Mouse (Mus musculus) stomach, postnatal 0 days (tissue): ENCODE data around the gene Rps6ka3. TPM values are rescaled to one million over a fixed set of nuclear protein-coding genes. Genes with fewer than 3 reads are reported as not detected.
A peak's percentile ranks its signal among the peaks of the same experiment; 100 is the strongest.

ENCODE experiments used
- ATAC-seq: fragments of 200-750 bp; cut with Nextera tagmentation; 2 replicates; pipeline ENCODE4 v1.8.0; 2017; ENCODE audit not compliant: low FRiP score, low TSS enrichment
- DNase-seq: peaks from one replicate; pipeline ENCODE4 v3.0.0-alpha.2; 2016; ENCODE audit warnings: low spot score
- H3K27ac ChIP-seq: fragments of 300-500 bp; sonication (generic); replicated peaks from 2 replicates; pipeline ENCODE4 v1.5.1; 2014; ENCODE audit warnings: mild to moderate bottlenecking, control low read depth
- H3K27me3 ChIP-seq: fragments of 300-500 bp; sonication (generic); 2 replicates; pipeline ENCODE4 v1.6.1; 2014; ENCODE audit warnings: low read length; ENCODE audit not compliant: control insufficient read depth, insufficient read depth
- H3K36me3 ChIP-seq: fragments of 300-500 bp; sonication (generic); 2 replicates; pipeline ENCODE4 v1.6.1; 2014; ENCODE audit warnings: low read length, mixed read lengths; ENCODE audit not compliant: control insufficient read depth, insufficient read depth
- H3K4me1 ChIP-seq: fragments of 300-500 bp; sonication (generic); replicated peaks from 2 replicates; pipeline ENCODE4 v1.6.1; 2014; ENCODE audit warnings: antibody characterized with exemption; ENCODE audit not compliant: control insufficient read depth, insufficient read depth
- H3K4me2 ChIP-seq: fragments of 300-500 bp; sonication (generic); replicated peaks from 2 replicates; pipeline ENCODE4 v1.6.1; 2014; ENCODE audit warnings: low read depth, mild to moderate bottlenecking, control low read depth, moderate library complexity
- H3K4me3 ChIP-seq: fragments of 300-500 bp; sonication (generic); 2 replicates; pipeline ENCODE4 v1.5.1; 2014; ENCODE audit warnings: low read depth, low read length, control low read depth
- H3K9ac ChIP-seq: fragments of 300-500 bp; sonication (generic); 2 replicates; pipeline ENCODE4 v1.6.1; 2014; ENCODE audit warnings: mild to moderate bottlenecking, low read length, control low read depth, mixed read lengths
- H3K9me3 ChIP-seq: fragments of 300-500 bp; sonication (generic); 2 replicates; pipeline ENCODE4 v1.6.1; 2016; ENCODE audit warnings: low read length; ENCODE audit not compliant: control insufficient read depth
- CTCF ChIP-seq: IDR thresholded peaks from 2 replicates; pipeline ENCODE4 v1.5.1; 2016; ENCODE audit warnings: antibody characterized with exemption, low read depth, mild to moderate bottlenecking, moderate library complexity
- EP300 ChIP-seq: optimal IDR thresholded peaks from 2 replicates; pipeline ENCODE3; 2016; ENCODE audit warnings: antibody characterized with exemption
- WGBS: fragments of 180-500 bp; shearing (Covaris S2); extraction: QIAGEN DNeasy Blood & Tissue Kit; methylation state at CpG from one replicate; pipeline ENCODE4 v1.1.7; 2014; 5-methylcytosine and 5-hydroxymethylcytosine counted together
- polyA plus RNA-seq: library from polyadenylated mRNA; unstranded; fragments of >200 nt; fragmentation: Nextera tagmentation; extraction: Ambion mirVana; gene quantifications from 2 replicates; pipeline ENCODE4 v1.2.1, GENCODE M21; 2015

The Rps6ka3 gene
- polyA plus RNA-seq, 1 experiment from 2014 or later, result 3.7 TPM

DNA sequence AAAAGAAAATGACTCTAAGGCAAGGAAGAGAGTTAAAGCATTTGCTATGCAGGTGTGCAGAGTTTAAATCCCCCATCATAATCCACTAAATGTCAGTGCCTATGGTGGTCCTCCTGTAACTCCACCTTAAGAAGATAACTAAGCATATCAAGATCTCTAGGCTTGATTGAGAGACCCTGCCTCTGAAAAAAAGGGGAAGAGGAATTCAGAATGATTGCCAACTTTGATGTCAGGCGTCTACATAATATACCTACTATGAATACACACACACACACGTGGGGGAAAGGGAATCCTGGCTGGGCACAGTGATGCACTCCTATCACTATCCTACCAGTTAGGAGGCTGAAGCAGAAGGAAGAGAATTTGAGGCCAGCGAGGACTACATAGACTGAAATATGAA is 181.1 kb downstream of the Rps6ka3 start:
- Histone ChIP-seq H3K9me3 (no peaks in the 10 kb centered on the region), H3K36me3 (no peaks in the 10 kb centered on the region), H3K27me3 (no peaks in the 10 kb centered on the region), H3K4me1 (no peaks in the 10 kb centered on the region), H3K9ac (no peak overlapping the region), H3K27ac (no peak overlapping the region), H3K4me3 (no peak overlapping the region), H3K4me2 (no peak overlapping the region)
- ATAC-seq, result no peak
- 71% methylated on average over 3 of the region's 3 CpGs for WGBS
- no peak for DNase-seq
- TF ChIP-seq EP300, result no peak
- no peak for TF ChIP-seq CTCF

DNA sequence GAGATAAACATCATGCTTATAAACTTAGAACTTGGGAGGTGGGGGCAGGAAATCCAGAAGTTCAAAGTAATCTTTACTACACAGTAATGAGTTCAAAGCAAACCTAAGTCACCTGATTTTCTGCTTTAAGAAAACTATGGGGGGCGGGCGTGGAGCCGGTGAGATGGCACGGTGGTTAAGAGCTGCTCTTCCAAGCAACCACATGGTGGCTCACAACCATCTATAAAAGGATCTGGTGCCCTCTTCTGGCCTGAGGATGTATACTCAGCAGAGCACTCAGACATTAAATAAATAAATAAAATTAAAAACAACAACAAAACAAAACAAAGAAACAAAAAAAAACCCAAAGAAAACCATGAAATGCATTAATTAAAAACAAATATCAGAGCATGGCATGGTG is 199.1 kb downstream of the Rps6ka3 start:
- no peak for TF ChIP-seq EP300
- TF ChIP-seq CTCF, result peak; percentile 64
- no peak overlapping the region for H3K27ac ChIP-seq
- no peak overlapping the region for H3K4me3 ChIP-seq
- H3K9ac ChIP-seq, result no peak overlapping the region
- no peaks in the 10 kb centered on the region for H3K27me3 ChIP-seq
- no peaks in the 10 kb centered on the region for H3K9me3 ChIP-seq
- H3K4me1 ChIP-seq, result no peaks in the 10 kb centered on the region
- H3K4me2 ChIP-seq, result no peak overlapping the region
- ATAC-seq (no peak), DNase-seq (no peak)
- no peaks in the 10 kb centered on the region for H3K36me3 ChIP-seq
- 34% methylated on average over 4 of the region's 4 CpGs for WGBS

DNA sequence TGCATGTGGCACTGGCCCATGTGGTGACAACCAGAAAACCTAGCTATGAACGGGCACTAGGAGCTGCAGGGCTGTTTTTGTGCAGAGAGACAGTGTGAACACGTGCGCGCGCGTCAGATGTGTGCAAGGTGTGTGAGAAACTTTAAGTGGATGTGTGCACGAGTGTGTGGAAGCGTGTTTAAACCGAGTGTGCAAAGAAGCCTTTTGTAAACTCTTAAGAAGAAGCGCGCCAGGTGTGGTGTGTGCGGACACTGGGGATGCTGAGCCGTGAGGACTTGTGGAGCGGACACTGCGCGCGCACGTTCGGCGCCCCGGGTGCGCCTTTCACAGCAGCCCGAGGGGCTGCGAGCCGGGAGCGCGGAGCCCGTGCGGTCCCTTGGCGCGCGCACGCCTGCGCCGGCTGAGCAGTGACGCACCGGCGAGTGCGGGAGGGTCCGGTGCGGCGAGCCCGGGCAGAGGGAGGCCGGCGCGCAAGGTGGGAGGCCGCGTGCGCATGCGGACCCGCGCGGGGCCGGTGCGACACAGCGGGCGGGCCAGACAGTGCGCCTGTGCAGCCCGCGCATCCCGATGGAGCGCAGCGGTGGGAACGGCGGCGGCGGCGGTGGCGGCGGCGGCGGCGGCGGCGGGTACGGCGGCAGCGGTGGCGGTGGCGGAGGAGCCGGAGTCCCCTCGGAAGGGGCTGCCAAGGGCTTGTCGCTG is 204.2 kb downstream of the Rps6ka3 start, which contains the start of gene Map7d2:
Map7d2 (plus strand) TSS at position 443 of the 699 bp plus-strand sequence.
- Histone ChIP-seq H3K9me3 (no peaks in the 10 kb centered on the region), H3K36me3 (no peaks in the 10 kb centered on the region), H3K9ac (no peak within 1 kb of the TSS), H3K4me1 (no peaks in the 10 kb centered on the region), H3K27me3 (no peaks in the 10 kb centered on the region), H3K27ac (no peak within 1 kb of the TSS), H3K4me3 (peak within 1 kb of the TSS; percentile 48), H3K4me2 (peak within 1 kb of the TSS; percentile 91)
- WGBS, result 23% methylated on average over 31 of the region's 83 CpGs
- TF ChIP-seq EP300 (no peak), CTCF (no peak)
- ATAC-seq (peak; percentile 45), DNase-seq (peak; percentile 16)

DNA sequence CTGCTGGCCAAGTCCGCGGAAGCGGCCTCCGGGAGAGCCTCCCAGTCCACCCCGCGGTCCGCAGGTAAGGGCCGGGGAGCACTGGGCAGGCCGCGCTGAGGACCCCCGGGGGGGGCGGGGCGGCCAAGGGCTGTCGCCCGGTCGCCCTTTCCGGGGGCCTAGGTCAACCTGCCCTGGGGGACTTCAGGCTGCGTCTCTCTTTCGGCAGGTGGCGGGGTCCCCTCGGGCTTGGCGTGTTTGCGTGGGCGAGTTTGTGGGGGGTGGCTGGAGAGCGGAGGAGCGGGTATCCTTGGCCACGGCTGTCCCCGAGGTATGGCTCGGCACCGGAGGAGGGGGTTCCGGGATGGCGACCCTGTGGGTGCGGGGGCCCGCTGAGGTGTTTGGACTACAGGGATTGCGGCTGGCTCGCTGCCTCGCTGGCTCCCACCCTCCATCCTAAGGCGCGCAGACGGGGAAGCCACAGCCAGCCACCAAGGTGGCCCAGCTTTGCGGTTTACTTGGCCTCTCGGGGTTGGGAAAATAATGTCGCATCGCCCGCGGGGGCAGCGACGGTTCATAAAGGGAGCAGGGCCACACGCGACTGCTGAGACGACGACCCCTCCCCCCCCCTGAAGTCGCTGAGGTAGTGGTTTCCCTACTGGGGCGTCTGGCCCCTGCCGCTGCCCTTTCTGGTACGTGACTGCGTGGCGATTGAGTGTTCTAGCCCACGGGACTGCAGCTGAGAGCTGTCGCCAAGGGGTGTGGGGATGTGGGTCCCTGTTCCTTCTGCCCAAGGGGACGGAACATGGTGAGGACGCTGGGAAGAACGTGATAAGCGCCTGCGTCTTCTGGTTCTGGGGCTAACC is 204.9 kb downstream of the Rps6ka3 start:
- no peaks in the 10 kb centered on the region for H3K36me3 ChIP-seq

More for the DNA sequence above, 204.9 kb downstream of the Rps6ka3 start:
- peak; percentile 38; the same call in 1 of the 2 replicates for ATAC-seq
- Histone ChIP-seq H3K9ac (no peak overlapping the region), H3K4me2 (peak overlapping the region; percentile 91), H3K9me3 (no peaks in the 10 kb centered on the region), H3K4me3 (peak overlapping the region; percentile 48), H3K27ac (no peak overlapping the region), H3K4me1 (no peaks in the 10 kb centered on the region), H3K27me3 (no peaks in the 10 kb centered on the region)
- DNase-seq, result no peak
- TF ChIP-seq EP300 (no peak), CTCF (no peak)
- WGBS, result 16% methylated on average over 47 of the region's 65 CpGs

Other genes starting within 250 kb of the Rps6ka3 start
- gene Eif1ax, start 161.9 kb downstream of the Rps6ka3 start, polyA plus RNA-seq, result 78.5 and 83.2 TPM in 2 replicates
- gene Map7d2, start 204.3 kb downstream of the Rps6ka3 start, polyA plus RNA-seq, result 1.3 and 1.4 TPM in 2 replicates